Mouse (Mus musculus): ENCODE results near the gene Pik3cb.

DNA sequence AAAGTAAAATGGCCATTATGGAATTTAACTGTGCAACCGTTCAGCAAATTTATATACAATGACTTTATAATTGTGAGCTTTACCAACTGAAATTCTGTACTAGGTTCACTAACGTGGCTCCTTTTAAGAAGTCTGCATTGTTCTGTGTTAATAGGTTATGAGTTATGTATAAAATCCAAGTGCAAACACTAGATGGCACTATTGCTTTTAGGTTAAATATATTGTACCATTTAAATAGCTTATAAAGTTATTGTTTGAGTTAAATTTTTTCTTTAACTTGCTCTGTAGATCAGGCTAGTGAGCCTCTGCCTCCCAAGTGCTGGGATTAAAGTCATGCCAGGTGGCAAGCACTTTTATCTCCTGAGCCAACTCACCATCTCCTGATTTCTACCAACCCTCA lies 76.2 kb downstream of the Pik3cb start:
- TF ChIP-seq CTCF (IDR thresholded peaks at IDR 0.05; ENCODE audit: control insufficient read depth, insufficient read depth, insufficient read length): no peak
- no peak for TF ChIP-seq MYOG (IDR thresholded peaks at IDR 0.05; ENCODE audit: control insufficient read depth, extremely low read depth, insufficient read length)

Measured in C2C12 (cell line).